Mouse (Mus musculus) c-Kit-positive CD71-positive TER-119-positive erythroid progenitor cells, embryonic 14.5 days (primary cell): ENCODE results near the gene Tppp.
"Not testable (repeated sequence)": the region's sequence is repeated elsewhere in the genome, so short reads cannot be mapped to it uniquely, and the experiment has no call there.

Experiments used
- DNase-seq: peaks from one replicate; pipeline ENCODE4 v3.0.0-alpha.2; 2013; ENCODE audit warnings: low spot score

Gene Tppp

GRCm38 (mm10) chr13:74025151-74026081, 16.2 kb downstream of the Tppp start:
- DNase-seq: no peak

- peak; percentile 36 for DNase-seq
Observed at GRCm38 (mm10) chr13:74026215-74026614, 17.0 kb downstream of the Tppp start.

GRCm38 (mm10) chr13:74028116-74028515, 18.9 kb downstream of the Tppp start:
- DNase-seq: no peak

GRCm38 (mm10) chr13:74029013-74029412, 19.8 kb downstream of the Tppp start:
- DNase-seq: no peak

GRCm38 (mm10) chr13:74030691-74031090, 21.5 kb downstream of the Tppp start:
- no peak for DNase-seq

- DNase-seq: no peak
Observed at GRCm38 (mm10) chr13:74031133-74031532, 21.9 kb downstream of the Tppp start.

DNA sequence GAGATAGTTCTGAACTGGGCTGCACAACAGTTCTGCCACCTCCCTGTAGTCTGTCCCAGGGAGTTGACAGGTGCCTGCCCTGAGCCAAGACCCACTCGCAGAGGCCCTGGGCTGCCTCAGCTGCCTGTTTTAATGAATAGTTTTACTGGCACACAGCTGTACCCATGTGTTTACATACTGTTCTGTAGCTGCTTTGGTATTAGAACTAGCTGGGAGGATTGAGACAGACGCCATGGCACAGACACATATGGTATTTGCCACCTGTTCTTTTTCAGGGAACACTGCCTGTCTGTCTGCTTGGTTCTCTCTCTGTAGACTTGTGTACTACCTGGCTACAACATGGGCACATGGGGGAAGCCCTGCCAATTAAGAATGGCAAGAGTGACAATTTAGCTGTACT, 25.5 kb downstream of the Tppp start:
- DNase-seq: no peak

GRCm38 (mm10) chr13:74035776-74036175, 26.6 kb downstream of the Tppp start:
- no peak for DNase-seq

GRCm38 (mm10) chr13:74039926-74040325, 30.7 kb downstream of the Tppp start:
- no peak for DNase-seq

DNA sequence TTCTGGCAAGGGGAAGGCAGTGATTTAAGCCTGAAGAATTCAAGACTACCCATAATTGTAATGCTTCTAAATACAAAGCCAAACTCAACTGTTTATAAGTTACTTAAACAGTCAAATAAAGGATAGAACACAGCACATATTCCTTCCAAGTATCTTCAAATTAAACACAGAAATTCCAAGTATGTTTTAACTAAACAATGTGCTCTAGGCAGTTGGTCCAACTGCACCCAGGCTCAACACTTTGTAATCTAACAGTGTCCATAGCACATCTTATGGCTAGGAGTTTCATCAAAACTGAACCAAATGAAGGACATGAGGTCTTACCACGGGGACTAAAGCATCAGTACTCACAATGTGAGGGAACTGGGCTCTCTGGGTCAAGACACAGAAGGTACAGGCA, 47.0 kb downstream of the Tppp start:
- no peak for DNase-seq

- no peak for DNase-seq
Observed at GRCm38 (mm10) chr13:74058081-74058480, 48.9 kb downstream of the Tppp start.

- DNase-seq: peak; percentile 94
Observed at GRCm38 (mm10) chr13:74061613-74062377, 52.6 kb downstream of the Tppp start, which contains the start of gene Cep72. Gene Cep72, minus strand, starts transcription at chr13:74062299.

GRCm38 (mm10) chr13:74062378-74063128, 53.3 kb downstream of the Tppp start:
- DNase-seq: no peak

DNA sequence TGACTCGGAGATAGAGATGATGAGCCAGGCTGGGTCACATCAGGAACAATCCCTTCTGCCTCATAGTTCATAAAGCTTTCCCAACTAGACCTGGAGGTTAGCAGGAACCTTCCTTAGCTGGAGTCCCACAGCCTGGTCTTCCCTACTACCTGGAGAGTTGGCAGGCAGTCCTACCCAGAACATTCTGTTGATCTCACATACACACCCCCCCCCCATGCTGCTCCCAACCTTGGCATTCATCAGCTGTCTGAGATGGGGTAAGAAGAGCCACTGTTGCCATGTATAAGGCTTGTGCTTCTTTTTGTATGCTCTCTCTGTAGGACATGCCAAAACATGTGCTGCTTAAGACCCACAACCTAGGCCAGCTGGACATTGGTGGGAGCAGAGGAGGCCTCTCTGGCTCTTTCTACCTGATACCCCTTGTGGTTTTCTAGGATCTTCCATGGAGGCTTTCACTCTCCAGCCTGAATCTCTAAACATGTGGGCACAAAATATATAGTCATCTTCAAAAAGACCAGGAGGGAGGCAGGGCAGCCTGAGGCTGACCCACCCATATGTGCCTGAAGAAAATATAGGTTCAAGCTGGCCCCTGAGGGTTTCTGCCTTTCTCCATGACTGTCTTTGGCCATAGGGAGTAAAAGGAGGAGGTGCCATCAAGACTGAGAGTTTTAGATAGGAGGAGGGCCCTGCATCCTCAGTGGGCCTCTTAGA, 54.3 kb downstream of the Tppp start:
- no peak for DNase-seq

DNA sequence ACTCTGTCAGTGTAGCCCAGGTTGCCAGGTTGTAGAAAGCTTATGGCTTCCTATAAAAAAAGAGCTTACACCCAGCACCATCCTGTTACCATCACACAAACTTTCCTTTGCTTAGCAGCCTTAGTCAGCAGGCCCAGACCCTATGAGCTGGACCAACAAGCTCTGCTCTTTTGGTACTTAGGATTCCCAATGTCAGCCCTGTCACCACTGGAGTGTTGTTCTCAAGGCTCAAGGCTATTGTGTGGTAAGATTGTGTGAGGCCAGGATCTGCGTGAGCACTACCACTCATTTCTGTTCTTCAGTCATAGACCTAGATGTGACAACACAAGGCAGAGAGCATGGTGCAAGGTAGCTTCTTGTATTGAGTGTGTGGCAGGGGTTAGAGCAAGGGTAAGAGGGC, 57.4 kb downstream of the Tppp start:
- DNase-seq: no peak

DNA sequence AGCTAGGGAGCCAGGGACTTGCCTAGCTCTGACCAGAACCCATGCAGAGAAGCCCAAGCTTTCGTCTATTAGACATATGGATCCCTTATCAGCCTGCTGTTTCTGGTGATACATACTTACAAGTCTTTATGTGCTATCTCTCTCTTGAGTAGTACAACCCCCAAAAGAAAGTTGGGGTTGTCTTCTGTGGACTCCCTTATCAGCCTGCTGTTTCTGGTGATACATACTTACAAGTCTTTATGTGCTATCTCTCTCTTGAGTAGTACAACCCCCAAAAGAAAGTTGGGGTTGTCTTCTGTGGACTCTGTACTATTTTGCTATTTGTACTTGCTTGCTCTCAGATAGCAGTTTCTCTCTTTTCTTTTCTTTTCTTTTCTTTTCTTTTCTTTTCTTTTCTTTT, 62.0 kb downstream of the Tppp start:
- DNase-seq: not testable (repeated sequence)

GRCm38 (mm10) chr13:74071714-74072113, 62.5 kb downstream of the Tppp start:
- DNase-seq: no peak

DNA sequence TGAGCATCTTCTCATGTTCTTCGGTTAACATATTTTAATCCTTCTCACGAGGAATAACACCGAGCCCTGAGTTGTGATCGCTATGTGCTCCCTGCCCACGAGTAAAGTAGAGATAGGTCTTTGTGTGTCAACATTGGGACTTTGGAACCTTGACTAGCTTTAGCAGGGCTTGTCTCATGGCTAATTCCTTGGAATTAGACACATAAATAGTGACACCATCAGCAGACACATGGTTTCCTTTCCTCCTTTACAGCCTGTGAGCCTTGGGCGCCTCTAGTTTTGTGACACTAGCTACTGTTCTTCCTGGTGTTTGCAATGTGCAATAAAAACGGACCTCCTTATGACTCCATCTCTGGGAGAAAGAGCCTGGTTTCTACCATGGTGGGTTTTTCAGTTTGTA, 64.2 kb downstream of the Tppp start:
- no peak for DNase-seq
